Mouse (Mus musculus) limb, embryonic 11.5 days (tissue): ENCODE measurements around the gene Bhlhe41. TPM values are rescaled to one million over a fixed set of nuclear protein-coding genes. Genes with fewer than 3 reads are reported as not detected.

Source experiments
- ATAC-seq: fragments of 200-750 bp; cut with Nextera tagmentation; 2 replicates; pipeline ENCODE4 v1.8.0; 2017; ENCODE audit warnings: low read depth; ENCODE audit not compliant: insufficient number of reproducible peaks, low FRiP score, low TSS enrichment
- DNase-seq: peaks from one replicate; pipeline ENCODE4 v3.0.0-alpha.2; 2015; ENCODE audit warnings: low spot score
- H3K27ac ChIP-seq: fragments of 300-500 bp; sonication (generic); replicated peaks from 2 replicates; pipeline ENCODE4 v1.5.1; 2014; ENCODE audit warnings: low read depth, mild to moderate bottlenecking, low read length
- H3K27me3 ChIP-seq: fragments of 300-500 bp; sonication (generic); 2 replicates; pipeline ENCODE4 v1.6.1; 2014; ENCODE audit warnings: mild to moderate bottlenecking, low read length, mixed read lengths; ENCODE audit not compliant: control insufficient read depth, insufficient read depth
- H3K36me3 ChIP-seq: fragments of 300-500 bp; sonication (generic); 2 replicates; pipeline ENCODE4 v1.6.1; 2014; ENCODE audit warnings: mild to moderate bottlenecking, low read length, moderate library complexity, mixed read lengths; ENCODE audit not compliant: control insufficient read depth, insufficient read depth
- H3K4me1 ChIP-seq: fragments of 300-500 bp; sonication (generic); 2 replicates; pipeline ENCODE4 v1.6.1; 2014; ENCODE audit warnings: low read length, mixed read lengths; ENCODE audit not compliant: control insufficient read depth, insufficient read depth
- H3K4me2 ChIP-seq: fragments of 300-500 bp; sonication (generic); 2 replicates; pipeline ENCODE4 v1.6.1; 2014; ENCODE audit warnings: low read depth, mild to moderate bottlenecking, moderate library complexity; ENCODE audit not compliant: severe bottlenecking
- H3K4me3 ChIP-seq: fragments of 300-500 bp; sonication (generic); 2 replicates; pipeline ENCODE4 v1.5.1; 2014; ENCODE audit warnings: low read depth, low read length
- H3K9ac ChIP-seq: fragments of 300-500 bp; sonication (generic); 2 replicates; pipeline ENCODE4 v1.6.1; 2014; ENCODE audit warnings: mild to moderate bottlenecking, low read length
- H3K9me3 ChIP-seq: fragments of 300-500 bp; sonication (generic); 2 replicates; pipeline ENCODE4 v1.6.1; 2016; ENCODE audit warnings: low read length; ENCODE audit not compliant: control insufficient read depth
- WGBS: fragments of 180-500 bp; shearing (Covaris S2); extraction: QIAGEN DNeasy Blood & Tissue Kit; methylation state at CpG from one replicate; pipeline ENCODE4 v1.1.7; 2014; 5-methylcytosine and 5-hydroxymethylcytosine counted together
- polyA plus RNA-seq: library from polyadenylated mRNA; unstranded; fragments of >200 nt; fragmentation: Nextera tagmentation; extraction: Ambion mirVana; gene quantifications from 2 replicates; pipeline ENCODE4 v1.2.1, GENCODE M21; 2014

Gene Bhlhe41
- polyA plus RNA-seq, 1 experiment from 2014 or later: 0.49 TPM

GRCm38 (mm10) chr6:145854756-145855155 lies 10.6 kb downstream of the Bhlhe41 start:
- H3K4me1 ChIP-seq: peaks cover 10% of the 10 kb centered on the region
- H3K4me3 ChIP-seq: no peak overlapping the region
- no peak overlapping the region for H3K9ac ChIP-seq
- DNase-seq (no peak), ATAC-seq (no peak)
- 75% methylated on average over 5 of the region's 5 CpGs for WGBS
- no peaks in the 10 kb centered on the region for H3K27me3 ChIP-seq
- no peaks in the 10 kb centered on the region for H3K9me3 ChIP-seq
- no peak overlapping the region for H3K27ac ChIP-seq
- H3K4me2 ChIP-seq: no peak overlapping the region
- no peaks in the 10 kb centered on the region for H3K36me3 ChIP-seq

DNA sequence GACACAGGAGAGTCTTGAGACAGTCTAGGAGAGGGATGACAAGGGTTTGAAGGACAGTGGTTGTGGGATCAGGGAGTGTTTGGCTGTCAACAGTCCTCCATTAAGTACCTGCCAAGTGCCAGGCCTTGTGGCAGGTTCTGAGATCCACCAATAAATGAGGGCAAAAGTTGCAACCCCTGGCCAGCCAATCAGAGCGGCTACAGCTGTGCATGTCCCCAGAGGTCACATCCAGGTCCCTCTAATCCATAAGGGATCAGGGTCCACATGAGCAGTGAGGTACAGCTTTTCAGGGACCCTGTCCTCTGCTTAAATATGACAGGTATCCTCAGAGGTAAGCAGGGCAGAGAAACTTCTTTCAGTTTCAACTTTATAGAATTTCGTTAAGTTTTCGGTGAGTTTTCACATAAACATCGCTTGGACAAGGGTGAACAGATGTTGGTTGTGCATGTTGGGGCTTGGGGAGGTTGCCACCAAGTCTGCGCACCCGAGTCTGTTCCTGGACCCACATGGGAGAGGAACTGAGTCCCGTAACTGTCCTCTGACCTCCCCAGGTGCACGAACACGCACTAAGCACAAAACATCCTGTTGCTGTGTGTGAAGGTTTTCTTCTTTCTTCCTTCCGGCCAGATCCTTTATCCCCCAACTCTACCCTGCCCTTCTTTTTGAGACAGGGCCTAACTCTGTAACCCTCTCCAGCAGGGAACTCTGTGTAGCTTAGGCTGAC lies 11.8 kb downstream of the Bhlhe41 start:
- Histone ChIP-seq H3K36me3 (no peaks in the 10 kb centered on the region), H3K9me3 (no peaks in the 10 kb centered on the region), H3K27ac (no peak overlapping the region), H3K9ac (no peak overlapping the region), H3K27me3 (no peaks in the 10 kb centered on the region), H3K4me3 (no peak overlapping the region), H3K4me1 (peaks cover 10% of the 10 kb centered on the region), H3K4me2 (no peak overlapping the region)
- DNase-seq (no peak), ATAC-seq (no peak)
- 89% methylated on average over 10 of the region's 10 CpGs for WGBS

DNA sequence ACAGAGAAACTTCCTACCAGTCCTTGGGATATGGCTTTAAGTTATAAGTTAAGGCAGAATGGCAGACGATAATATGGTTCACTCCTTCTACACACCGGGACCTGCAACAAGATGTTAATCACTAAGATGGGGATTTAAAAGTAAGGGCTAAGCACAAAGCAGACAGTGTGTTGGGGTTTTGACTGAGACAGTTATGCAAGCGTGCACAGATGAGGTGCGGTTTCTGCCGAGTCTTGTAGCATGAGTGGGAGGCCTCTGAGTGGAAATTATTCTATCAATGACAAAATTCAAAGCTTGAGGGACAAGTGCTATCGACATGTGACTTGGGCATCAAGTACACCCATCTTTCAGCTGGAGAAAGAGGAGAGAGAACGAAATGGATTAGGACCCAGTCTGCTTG lies 12.7 kb downstream of the Bhlhe41 start:
- Histone ChIP-seq H3K27me3 (no peaks in the 10 kb centered on the region), H3K4me2 (no peak overlapping the region), H3K4me1 (peaks cover 10% of the 10 kb centered on the region), H3K4me3 (no peak overlapping the region), H3K9me3 (no peaks in the 10 kb centered on the region), H3K9ac (no peak overlapping the region), H3K27ac (no peak overlapping the region), H3K36me3 (no peaks in the 10 kb centered on the region)
- no peak for DNase-seq
- WGBS: 94% methylated on average over 7 of the region's 7 CpGs
- no peak for ATAC-seq

- WGBS: 86% methylated on average over 11 of the region's 11 CpGs
- Histone ChIP-seq H3K4me3 (no peak overlapping the region), H3K9ac (no peak overlapping the region), H3K9me3 (no peaks in the 10 kb centered on the region), H3K27ac (no peak overlapping the region), H3K4me1 (peaks cover 10% of the 10 kb centered on the region), H3K4me2 (no peak overlapping the region), H3K36me3 (no peaks in the 10 kb centered on the region), H3K27me3 (no peaks in the 10 kb centered on the region)
- ATAC-seq: no peak
- no peak for DNase-seq
These were observed 13.4 kb downstream of the Bhlhe41 start for GRCm38 (mm10) chr6:145851956-145852355.

DNA sequence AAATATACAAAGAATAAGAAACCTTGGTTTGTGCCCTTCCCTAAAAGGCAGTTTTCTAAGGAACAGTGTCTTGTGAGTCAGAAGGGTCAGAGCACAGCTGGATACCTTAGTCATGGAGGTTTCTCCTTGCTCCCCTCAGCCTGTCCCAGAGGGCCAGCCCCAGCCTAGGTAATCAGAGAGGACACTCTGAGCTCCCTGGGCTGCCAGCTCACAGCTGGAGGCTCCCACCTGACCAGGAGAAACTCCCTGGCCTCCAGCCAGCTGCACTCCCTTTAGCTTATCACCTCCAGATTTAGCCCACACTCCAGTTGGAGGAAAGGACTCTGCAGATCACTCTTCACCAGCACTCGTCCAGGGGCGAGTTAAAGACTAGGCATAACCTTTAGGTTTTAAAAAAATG lies 14.6 kb downstream of the Bhlhe41 start:
- no peak overlapping the region for H3K9ac ChIP-seq
- no peaks in the 10 kb centered on the region for H3K36me3 ChIP-seq
- WGBS: 64% methylated on average over 2 of the region's 2 CpGs
- no peaks in the 10 kb centered on the region for H3K9me3 ChIP-seq
- no peaks in the 10 kb centered on the region for H3K27me3 ChIP-seq
- ATAC-seq: no peak
- DNase-seq: no peak
- H3K4me2 ChIP-seq: no peak overlapping the region
- no peak overlapping the region for H3K27ac ChIP-seq
- H3K4me1 ChIP-seq: peaks cover 7% of the 10 kb centered on the region
- no peak overlapping the region for H3K4me3 ChIP-seq

DNA sequence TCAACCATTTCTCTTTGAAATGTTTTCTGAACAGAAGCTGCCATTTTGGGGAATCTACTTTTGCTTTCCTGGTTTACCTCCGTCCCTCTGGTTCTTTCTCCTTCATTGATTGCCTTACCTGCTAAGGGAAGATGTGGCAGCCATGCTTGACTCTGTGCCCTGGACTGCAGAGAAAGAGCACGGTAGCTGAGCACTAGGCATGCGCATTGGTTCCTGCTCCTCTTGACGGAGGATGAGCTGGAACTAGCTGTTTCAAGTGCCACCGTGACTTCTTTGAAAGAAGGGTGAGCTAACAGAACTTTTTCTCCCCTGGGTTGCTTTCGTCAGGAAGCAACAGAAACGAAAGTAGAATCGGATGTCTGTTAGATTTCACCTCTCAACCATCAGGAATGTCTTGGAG lies 17.7 kb downstream of the Bhlhe41 start:
- no peak for ATAC-seq
- H3K4me2 ChIP-seq: no peak overlapping the region
- H3K27me3 ChIP-seq: no peaks in the 10 kb centered on the region
- no peaks in the 10 kb centered on the region for H3K4me1 ChIP-seq
- DNase-seq: no peak
- no peaks in the 10 kb centered on the region for H3K9me3 ChIP-seq
- H3K4me3 ChIP-seq: no peak overlapping the region
- H3K27ac ChIP-seq: no peak overlapping the region
- no peaks in the 10 kb centered on the region for H3K36me3 ChIP-seq
- WGBS: 91% methylated on average over 8 of the region's 8 CpGs
- H3K9ac ChIP-seq: no peak overlapping the region

GRCm38 (mm10) chr6:145846948-145847347 lies 18.4 kb downstream of the Bhlhe41 start:
- Histone ChIP-seq H3K9ac (no peak overlapping the region), H3K4me1 (no peaks in the 10 kb centered on the region), H3K36me3 (no peaks in the 10 kb centered on the region), H3K27me3 (no peaks in the 10 kb centered on the region), H3K27ac (no peak overlapping the region), H3K4me3 (no peak overlapping the region), H3K9me3 (no peaks in the 10 kb centered on the region), H3K4me2 (no peak overlapping the region)
- 84% methylated on average over 6 of the region's 6 CpGs for WGBS
- ATAC-seq: no peak
- DNase-seq: no peak

GRCm38 (mm10) chr6:145846076-145846475 lies 19.3 kb downstream of the Bhlhe41 start:
- Histone ChIP-seq H3K9me3 (no peaks in the 10 kb centered on the region), H3K36me3 (no peaks in the 10 kb centered on the region), H3K4me3 (no peak overlapping the region), H3K27ac (no peak overlapping the region), H3K4me2 (no peak overlapping the region), H3K27me3 (no peaks in the 10 kb centered on the region), H3K4me1 (no peaks in the 10 kb centered on the region), H3K9ac (no peak overlapping the region)
- ATAC-seq (no peak), DNase-seq (no peak)
- WGBS: 92% methylated on average over 1 of the region's 1 CpGs

DNA sequence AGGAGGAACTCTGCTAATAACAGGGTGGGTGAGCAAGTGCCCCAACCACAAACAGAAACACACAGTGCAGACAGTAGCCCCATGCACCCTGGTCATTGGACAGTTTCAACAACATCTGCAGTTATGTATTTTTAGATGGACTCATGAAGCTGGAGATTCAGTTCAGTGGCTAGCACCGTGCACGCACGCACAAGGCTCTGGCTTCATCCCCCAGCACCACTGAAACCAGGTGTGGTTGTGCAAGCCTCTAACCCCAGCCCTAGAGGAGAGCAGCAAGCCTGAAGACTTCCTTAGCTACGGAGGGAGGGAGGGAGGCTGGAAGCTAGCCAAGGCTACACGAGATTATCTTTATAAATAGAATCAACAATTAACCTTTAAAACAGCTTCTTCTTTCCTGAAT lies 19.7 kb downstream of the Bhlhe41 start:
- no peak for DNase-seq
- no peaks in the 10 kb centered on the region for H3K27me3 ChIP-seq
- 87% methylated on average over 5 of the region's 5 CpGs for WGBS
- no peak overlapping the region for H3K27ac ChIP-seq
- H3K4me2 ChIP-seq: no peak overlapping the region
- no peak overlapping the region for H3K9ac ChIP-seq
- no peaks in the 10 kb centered on the region for H3K9me3 ChIP-seq
- ATAC-seq: no peak
- H3K4me3 ChIP-seq: no peak overlapping the region
- H3K36me3 ChIP-seq: no peaks in the 10 kb centered on the region
- H3K4me1 ChIP-seq: no peaks in the 10 kb centered on the region
